Mouse (Mus musculus) urinary bladder, adult 2 months (tissue): Measurements from ENCODE around the gene Hpd. TPM values are rescaled to one million over a fixed set of nuclear protein-coding genes. Genes with fewer than 3 reads are reported as not detected.

ENCODE experiments used
- DNase-seq: peaks from one replicate; pipeline ENCODE4 v3.0.0; 2022; ENCODE audit warnings: low spot score
- polyA plus RNA-seq: library from polyadenylated mRNA; depleted of rRNA; stranded (reverse); fragments of >200 nt; gene quantifications from 2 replicates; pipeline ENCODE4 v1.2.3, GENCODE M21; 2012

Gene Hpd
- polyA plus RNA-seq, 1 experiment = 0.45 TPM

- peak; percentile 79 for DNase-seq
Measured at GRCm38 (mm10) chr5:123135471-123136360, 46.8 kb downstream of the Hpd start.

GRCm38 (mm10) chr5:123134875-123135382 is 47.6 kb downstream of the Hpd start:
- DNase-seq = no peak

- no peak for DNase-seq
Measured at GRCm38 (mm10) chr5:123134186-123134874, 48.2 kb downstream of the Hpd start.

GRCm38 (mm10) chr5:123133784-123134143 is 48.8 kb downstream of the Hpd start:
- no peak for DNase-seq

GRCm38 (mm10) chr5:123133083-123133783 is 49.3 kb downstream of the Hpd start:
- DNase-seq = peak; percentile 80

- DNase-seq = peak; percentile 76
Measured at GRCm38 (mm10) chr5:123132308-123133071, 50.0 kb downstream of the Hpd start, which contains the start of gene Rhof. Rhof (minus strand) TSS chr5:123132692.

GRCm38 (mm10) chr5:123130814-123131148 is 51.7 kb downstream of the Hpd start:
- DNase-seq = no peak

- DNase-seq = no peak
Measured at GRCm38 (mm10) chr5:123130030-123130813, 52.3 kb downstream of the Hpd start.

- no peak for DNase-seq
Measured at GRCm38 (mm10) chr5:123129170-123129757, 53.3 kb downstream of the Hpd start.

- DNase-seq = no peak
Measured at GRCm38 (mm10) chr5:123128426-123129169, 53.9 kb downstream of the Hpd start.

- no peak for DNase-seq
Measured at GRCm38 (mm10) chr5:123127031-123127430, 55.5 kb downstream of the Hpd start.

GRCm38 (mm10) chr5:123125638-123126406 is 56.7 kb downstream of the Hpd start:
- no peak for DNase-seq

GRCm38 (mm10) chr5:123125105-123125504 is 57.4 kb downstream of the Hpd start:
- no peak for DNase-seq

- DNase-seq = no peak
Measured at GRCm38 (mm10) chr5:123122181-123122580, 60.3 kb downstream of the Hpd start.
